Mouse (Mus musculus) mesoderm, embryonic 11.5 days (tissue): ENCODE data around the gene Fggy.
A peak's percentile ranks its signal among the peaks of the same experiment; 100 is the strongest.

ENCODE experiments used
- DNase-seq: peaks from one replicate; pipeline ENCODE4 v3.0.0-alpha.2; 2012; ENCODE audit warnings: low read depth, low spot score

Gene Fggy

DNA sequence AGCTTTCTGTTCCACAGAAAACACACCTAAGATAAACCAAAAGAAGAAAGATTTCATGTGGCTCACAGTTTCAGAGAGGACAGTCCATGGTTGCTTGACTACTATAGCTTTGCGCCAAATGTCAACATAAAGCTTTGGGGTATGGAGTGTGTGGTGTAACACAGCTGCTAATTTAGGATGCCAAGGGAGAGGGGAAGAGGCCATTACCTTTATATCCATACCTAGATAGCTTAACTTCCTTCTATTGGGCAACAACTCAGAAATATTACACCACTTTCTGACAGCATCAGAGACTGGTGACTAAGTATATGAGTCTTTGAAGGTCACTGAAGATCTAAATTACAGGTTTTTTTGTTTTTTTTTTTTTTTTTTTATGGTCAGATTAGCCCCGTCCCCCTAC lies 169.1 kb downstream of the Fggy start:
- DNase-seq, result no peak

DNA sequence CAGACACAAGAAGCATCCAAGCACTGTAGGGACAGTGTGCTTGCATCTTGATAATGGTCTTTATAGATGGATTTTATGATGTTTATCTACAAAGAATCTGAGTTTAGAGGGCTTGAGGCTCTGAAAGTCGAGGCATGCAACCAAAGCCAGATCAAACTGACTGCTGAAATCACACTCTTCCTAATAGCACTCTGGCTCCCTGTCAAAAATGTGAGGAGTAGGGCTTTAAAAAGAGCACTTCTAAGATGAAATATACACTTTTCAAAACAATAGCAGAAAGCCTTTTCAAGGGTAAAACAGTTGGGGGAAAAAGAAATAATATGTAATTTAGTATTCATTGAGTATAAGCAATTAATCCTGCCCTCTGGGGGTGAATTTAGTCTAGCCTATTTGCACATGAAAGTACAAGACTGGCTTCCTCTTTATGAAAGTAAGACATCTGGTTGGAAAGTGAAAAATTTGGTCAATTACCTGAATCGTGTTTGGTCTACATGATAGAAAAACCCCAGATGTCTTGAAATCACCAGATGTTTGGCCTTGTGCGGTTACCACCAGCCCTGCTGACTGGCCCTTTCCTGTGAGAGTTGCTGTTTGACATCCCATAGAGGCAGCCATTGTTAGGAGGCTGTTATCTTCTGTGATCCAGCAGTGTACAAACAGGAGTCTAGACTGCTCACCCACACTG lies 172.0 kb downstream of the Fggy start:
- no peak for DNase-seq

DNA sequence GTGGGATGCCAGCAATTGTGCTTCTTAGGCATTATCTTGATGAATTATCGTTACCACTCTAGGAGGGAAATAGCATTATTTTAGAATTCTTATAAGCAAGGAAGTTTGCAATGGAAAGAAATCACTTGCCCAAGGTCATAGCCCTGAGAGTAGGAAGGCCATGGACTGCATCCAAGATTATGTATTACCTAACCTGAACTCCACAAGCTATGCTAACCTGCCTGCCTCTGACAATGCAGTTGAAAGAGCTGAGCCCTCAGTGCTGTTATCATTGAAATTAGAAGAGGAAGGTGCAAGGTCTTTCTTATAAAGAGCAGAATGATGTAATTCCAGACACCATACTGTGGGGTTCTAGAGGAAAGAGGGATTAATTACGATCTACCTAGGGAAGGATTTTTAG lies 173.8 kb downstream of the Fggy start:
- DNase-seq, result no peak

DNA sequence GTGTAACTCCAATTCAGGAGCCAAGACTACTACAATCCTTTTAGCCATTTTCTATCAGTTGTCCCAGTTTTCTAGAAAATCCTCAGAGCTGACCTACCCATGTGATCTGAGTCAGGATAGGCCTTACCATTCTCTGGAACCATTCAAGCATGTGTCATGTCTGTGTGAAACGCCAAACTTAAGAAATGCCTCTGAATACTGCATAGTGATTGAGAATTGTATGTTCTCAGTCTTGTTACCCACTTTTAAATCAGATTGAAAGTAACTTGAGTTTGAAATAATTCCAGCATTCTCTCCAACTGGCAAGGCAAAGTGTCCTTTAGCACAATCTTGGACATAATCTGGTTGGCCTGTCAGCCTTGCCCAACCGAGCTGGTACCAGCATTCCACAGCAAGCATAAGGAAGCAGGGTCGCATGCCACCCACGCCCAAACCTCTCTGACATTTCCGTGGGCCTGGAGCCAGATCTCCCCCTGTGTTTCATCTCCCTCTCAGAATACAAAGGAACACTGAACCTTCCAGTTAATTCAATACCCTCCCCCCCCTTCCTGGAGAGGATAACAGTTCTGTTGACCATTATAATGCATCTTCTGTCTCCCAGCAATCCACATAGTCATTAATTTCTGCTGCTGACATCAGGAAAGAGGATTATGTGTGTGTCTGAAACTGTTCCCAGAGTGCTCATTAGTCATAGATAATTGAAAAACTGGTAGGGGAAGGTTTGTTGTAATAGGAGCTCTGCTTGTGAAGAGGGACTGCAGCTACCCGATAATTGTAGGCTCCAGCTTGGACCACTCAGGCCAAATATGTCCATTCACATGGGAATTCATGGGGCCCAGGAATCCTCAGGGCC lies 176.3 kb downstream of the Fggy start:
- DNase-seq, result peak; percentile 76

DNA sequence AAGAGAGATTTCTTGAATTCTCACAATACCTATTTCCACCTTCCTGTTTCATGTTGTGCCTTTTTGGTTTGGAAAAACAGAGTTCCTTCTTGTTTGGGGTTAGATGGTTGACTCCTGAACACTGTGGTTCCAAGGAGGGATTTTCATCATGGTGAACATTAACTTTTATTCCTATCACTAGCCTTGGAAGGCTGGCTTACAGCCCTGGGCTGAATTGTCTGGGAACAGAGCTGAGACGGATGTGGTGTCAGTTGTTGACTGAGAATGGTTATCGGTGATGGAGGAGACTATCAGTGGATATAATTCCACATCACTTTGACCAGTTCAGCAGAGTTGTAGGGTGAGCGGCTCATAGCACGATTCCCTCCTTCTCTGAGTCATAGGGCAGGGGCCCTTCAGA lies 178.7 kb downstream of the Fggy start:
- no peak for DNase-seq

DNA sequence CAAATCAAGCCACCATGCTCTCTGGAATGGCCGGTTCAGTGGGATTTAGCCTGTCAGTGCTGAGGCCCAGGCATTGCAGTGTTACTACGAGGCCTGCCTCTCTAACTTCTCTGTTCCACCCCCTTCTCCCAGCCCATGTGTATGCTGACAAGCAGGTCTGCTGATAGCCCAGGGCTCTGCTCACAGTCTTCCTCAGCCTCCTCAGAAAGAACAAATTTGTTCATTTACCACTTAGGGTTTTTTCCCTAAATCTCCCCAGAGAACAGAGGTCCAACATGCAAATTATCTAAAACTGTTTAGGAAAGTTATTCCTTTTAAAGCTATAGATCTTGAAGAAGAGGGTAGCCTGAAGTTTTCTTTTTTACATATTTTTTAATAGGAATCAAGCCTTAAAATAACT lies 179.4 kb downstream of the Fggy start:
- no peak for DNase-seq

DNA sequence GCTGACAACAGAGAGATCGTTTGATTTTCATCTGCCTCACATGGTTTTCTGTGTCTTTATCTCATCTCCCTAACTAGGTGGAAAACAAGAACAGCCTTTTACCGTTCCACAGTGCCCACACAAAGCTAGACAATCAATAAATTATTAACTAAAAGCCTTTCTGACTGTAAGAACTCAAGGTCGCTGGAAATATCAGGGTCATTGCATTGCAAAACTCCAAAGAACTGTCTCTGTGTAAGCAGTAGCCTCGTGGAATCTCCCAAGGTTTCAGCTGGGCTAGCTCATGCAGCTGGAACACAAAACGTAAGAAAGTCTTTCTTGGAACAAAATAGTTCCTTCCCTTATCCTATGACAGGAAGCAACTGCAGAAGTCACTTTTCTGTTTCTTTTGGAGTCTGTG lies 180.9 kb downstream of the Fggy start:
- DNase-seq, result no peak

DNA sequence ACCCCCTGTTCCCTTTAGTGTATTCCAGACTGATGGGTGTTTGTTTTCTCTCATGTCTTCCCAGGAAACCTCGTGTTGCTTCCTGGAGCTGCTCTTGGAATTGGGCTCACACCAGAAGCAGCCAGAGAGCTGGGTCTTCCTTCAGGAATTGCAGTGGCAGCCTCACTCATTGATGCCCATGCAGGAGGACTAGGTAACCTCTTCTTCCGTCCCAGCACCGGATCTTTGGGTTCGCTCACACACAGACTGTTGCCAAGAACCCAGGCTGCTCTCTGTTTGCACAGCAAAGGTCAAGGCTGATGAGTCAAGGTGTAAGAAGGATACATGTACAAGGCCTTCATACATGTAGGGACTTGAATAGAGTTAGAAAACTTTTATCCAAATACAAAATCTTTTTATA lies 181.4 kb downstream of the Fggy start:
- DNase-seq, result no peak

DNA sequence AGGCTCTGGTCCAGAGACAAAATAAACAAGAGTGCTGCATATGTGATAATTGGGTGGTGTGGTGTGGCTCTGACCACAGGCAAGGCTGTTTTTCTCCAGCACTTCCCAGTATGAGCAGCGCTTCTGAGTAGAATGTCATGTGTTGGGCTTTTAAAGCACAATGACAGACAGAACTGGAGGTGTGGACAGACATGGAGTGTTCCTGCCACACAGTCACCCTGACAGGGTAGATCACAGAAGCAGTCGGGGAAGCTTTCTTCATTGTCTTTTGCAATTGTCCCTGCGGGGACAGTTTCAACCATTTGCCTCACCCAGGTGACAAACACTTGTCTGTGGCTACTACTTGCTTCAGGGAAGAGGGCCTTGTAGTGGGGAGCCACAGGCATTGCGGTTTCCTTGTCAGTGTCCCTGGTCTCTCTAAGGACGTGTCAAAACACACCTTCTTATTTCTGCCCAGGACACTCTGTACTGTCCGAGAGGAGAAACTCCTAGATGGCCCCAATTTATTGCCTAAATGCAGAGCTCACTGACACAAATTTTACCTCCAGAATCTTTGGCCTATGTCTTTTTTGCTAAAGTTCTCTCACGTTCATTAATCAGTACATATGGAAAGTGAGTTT lies 183.9 kb downstream of the Fggy start:
- DNase-seq, result no peak

DNA sequence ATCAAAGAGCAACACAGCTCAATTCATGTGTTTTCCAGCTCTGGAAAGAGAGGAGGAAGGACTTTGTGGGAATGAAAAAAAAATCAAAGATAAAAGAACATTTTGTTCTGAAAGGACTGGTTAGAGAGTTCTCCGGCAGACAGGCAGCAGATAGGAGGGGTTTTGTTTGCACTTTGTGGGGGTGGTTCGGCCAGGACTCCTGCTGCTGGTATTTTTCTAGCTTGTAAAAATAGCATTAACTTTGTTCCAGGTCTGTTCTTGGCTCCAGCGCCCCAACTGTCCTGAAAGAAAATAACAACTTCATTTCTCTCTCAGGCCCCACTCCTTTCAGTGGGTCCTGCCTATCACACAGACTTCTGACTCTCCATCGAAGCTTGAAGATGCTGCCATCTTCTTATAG lies 185.7 kb downstream of the Fggy start:
- DNase-seq, result no peak

DNA sequence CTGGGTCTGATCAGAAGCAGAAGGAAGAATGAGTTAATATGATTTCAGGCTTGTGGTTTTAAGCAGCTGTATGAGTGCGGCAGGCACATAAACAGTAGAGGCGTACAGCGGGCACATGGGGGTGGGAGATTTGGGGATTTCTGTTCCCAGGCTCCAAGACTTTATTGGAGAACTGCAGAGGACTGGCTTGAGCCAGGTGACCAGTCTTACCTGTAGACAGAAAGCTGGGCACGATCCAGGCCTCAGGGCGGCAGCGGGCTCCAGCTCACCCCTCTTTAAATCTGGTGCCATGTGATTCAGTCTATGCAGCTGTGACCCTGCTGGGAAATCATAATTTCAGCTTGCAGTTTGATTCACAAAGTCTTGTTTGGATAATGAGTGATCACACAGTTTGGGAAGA lies 189.6 kb downstream of the Fggy start:
- no peak for DNase-seq

DNA sequence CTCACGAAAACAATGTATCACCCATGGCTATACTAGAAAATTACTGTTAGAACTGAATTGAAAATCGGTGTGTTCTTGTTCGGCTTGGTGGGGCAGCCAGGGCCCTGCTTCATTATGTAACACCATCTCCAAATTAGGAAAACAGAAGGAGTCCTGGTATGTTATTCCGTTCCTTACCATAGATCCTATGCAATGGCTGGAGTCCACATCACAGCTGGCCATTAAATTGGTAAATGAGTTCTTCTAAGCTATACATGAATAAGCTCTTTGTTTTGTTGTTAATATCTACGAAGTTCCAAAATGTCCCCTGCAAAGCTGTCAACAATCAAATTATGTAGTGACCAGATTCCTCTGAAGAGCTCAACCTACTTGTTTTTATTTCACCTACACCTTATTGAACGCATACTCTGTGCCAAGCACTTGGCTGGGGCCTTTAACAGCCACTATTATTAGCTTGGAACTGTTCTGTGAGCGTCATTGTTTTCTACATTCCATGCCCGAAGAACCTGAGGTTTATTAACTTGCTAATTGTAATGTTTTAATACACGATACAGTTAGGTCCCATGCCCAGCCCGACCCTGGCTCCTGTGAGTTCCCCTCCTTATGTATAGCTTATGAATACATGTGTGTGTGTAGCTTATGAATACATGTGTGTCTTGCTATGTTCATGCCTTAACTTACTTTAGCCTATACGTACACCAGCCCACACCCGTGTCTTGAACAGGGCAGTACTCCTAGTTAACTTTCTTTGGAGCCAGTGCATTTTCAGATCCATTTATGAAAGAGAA lies 190.3 kb downstream of the Fggy start:
- no peak for DNase-seq

DNA sequence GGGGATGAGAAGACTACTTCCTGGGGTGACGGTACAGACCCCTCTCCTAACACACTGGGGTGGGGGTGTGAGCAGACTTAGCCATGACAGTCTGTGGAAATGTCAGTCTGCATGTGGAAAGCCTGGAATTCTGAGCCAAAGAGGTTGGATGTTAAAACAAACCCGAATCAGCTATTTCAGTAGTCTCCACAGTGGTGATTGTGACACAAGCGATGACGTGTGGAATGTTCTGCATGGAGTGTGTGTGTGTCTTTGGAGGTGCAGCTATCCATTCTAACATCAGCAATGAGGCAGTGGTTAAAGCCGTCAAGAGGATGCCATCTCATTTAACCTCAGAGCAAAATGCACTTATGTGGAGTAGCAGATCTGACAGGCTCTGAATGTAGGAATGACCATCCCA lies 192.9 kb downstream of the Fggy start:
- no peak for DNase-seq

DNA sequence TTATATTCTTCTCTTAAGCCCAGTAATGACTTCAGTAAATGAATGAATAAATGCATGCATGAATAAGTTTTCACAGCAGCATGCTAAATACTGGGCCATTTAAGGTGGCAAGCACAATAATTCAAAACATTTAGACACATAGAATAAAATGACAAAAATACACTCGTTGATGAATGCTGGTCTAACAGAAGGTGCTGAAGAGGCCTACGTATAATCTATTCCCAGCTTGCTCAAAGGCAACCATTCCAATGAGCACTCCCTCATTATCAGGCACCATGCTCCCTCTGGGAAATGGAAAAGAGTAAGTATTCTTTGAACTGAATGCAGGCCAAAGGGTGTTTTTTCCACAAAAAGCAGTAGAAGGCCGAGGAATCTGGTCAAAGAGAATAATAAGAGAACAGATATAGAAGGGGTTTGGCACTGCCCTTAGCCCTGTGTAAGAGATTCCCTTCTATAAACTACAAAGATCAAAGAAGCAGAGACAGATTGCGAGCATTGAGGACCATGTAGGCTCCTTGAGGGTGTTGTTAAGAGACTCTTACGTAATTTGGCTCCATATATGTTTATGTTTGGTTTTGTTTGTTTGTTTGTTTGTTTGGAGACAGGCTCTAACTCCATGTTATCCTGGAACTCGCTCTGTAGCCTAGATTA lies 195.4 kb downstream of the Fggy start:
- DNase-seq, result no peak

DNA sequence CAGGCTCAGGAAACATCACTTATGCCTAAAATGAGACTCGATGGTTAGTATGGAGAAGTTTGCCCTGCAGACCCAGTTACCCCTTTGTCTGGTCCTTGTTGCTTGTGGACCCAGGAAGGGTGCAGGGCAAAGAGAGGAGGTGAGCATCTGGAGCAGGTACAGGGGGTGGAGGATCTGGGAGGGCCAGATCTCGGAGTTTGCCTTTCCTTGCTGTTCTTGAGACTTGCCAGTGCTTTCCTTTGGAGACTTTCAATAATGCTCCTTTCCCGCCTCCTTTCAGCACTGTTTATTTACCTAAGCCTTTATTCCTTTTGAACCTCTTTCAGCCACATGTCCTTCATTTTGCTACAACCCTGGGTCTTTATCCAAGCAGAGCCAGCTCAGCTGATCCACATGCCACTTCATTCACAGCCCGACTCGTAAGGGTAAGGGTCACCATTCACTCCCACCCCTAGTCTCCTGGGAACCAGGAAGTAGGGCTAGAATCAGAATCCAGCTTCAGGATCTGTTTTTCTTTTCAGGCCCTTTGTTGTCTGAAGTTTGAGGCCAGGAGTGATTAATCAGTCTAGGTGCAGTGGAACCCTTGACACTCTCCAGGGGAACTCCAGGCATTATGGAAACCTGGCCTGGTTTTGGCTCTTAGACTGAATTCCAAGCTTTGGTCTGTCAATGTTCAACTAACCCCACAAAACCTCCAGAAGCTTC lies 201.9 kb downstream of the Fggy start:
- DNase-seq, result peak; percentile 60

DNA sequence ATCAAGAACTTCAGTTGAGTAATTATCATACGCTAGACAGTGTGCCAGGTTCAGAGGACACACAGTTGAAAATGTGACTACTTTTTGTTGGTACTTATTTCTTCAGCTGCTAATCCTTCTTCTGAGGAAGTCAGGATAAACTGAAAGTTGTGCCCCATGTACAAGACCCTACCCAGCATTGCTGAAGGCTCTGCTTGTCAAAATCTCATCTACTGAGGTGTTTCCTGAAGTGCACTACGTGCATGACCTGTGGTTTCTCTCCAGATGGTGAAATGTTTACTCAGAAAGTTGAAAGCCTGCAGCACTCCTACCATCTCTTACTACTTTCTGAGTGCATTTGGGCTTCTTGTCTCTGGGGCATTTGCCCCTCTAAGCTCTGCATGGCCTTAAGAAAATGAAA lies 208.1 kb downstream of the Fggy start:
- no peak for DNase-seq

DNA sequence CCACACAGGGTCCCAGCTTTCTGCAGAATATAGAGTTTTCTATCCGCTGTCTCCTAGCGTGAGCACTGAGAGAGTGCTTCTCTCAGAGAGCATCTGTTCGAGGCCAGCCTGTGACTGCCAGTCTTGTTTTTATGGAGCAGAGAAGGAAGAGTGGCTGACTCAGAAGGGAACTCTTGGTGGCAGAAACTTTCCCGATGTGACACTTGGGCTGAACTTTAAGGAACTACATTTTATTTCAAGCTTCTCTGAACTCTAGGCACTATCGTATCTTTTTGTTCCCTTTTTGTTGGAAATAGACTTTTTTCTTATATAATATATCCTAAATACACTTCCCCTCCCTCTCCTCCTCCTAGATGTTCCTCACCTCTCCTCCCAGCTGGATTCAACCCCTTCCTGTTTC lies 213.2 kb downstream of the Fggy start:
- DNase-seq, result no peak

DNA sequence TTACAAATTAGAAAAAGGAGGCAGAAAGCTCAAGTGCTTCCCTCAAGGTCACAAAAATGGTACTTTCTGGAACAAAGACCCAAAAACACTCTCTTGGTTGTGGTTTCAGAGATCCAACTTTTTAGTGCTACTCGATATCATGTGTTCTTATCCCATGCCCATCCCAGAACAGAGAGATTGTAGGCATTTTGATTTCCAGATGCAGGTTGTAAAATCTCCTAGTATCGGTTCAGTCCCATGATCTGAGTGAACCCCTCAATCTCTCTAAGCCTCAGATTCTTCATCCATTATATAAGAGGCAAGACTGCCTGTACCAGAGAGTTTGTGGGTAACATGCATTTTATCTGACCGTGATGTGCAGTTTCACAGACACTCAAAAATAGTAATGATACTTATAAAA lies 214.2 kb downstream of the Fggy start:
- DNase-seq, result no peak

DNA sequence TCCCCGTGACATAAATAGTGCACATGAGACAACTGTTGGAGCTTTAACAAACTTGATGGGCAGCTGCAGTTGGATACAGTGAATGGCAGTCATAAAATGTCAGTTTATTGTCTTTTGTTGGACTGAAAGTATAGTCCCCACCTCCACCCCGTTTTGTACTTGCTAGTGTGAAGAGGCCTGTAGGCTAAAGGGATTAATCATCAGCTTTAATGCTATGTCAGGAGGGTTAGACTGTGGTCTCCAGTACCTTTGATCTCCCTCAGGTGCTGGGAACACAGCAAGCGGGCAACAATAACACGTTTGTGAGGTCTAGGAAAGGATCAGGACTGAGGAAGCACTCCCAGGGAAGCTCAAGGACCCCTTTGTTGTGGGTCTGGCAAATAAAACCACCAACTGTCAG lies 214.6 kb downstream of the Fggy start:
- no peak for DNase-seq

DNA sequence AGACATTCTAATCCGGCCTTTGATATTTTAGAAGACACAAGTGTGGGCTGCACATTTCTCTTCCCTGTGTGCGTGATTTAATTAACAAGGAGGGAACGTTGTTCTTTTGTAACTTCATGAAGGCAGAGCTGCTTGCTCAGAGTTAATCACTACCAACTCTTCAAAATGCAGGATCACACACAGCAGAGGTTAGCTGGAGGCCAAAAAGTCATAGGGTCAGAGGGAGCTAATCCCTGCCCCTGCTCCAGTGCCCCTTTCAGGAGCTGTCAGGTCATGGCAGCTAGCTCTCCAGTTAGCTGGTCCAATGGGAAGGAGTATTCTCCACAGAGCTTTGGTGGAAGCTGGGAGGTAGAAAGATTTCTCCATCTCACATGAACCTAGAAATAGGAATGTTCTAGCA lies 215.4 kb downstream of the Fggy start:
- DNase-seq, result no peak

DNA sequence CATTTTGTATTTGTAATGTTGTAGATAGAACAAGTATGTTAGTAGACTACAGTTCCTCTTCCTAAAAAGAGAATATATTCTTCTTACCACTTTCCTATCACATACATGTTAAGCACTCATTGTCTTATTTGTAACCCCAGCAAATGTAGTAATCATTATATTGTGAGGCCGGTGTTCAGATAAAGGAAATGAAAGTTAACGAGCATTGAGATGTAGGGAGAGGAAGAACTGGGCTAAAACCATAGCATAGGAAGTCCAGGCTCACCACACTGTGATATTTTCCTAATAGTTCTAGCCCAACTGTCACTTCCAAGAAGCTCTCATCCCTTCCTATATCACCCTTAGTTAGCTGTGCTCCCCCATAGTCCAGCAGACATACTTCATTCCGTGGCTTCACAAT lies 218.3 kb downstream of the Fggy start:
- no peak for DNase-seq
